16 mouse cellular contexts compared by ENCODE assay signal in genomic region chr4:63963410-63963809, GRCm38 (mm10).
"Had no signal": no experiment of that assay in that cellular context is flagged by ENCODE, and none has a peak within 500 bp of the region (broad histone marks: within the 10 kb centered on the region; RNA-seq: fewer than 3 reads in every experiment).

No protein-coding gene starts in this region.

- H3K4me2 ChIP-seq: liver, embryonic 13.5 days; midbrain, embryonic 12.5 days; neural tube, embryonic 13.5 days had no signal

- H3K27me3 ChIP-seq: liver, embryonic 13.5 days; megakaryocyte, embryonic 14.5 days; neural tube, embryonic 13.5 days had no signal

- H3K27ac ChIP-seq: liver, embryonic 13.5 days; macrophage; midbrain, embryonic 12.5 days; neural tube, embryonic 13.5 days had no signal

- H3K36me3 ChIP-seq: liver, embryonic 13.5 days; midbrain, embryonic 12.5 days; neural tube, embryonic 13.5 days had no signal

- ATAC-seq: liver, postnatal 0 days; lung, postnatal 0 days; midbrain, embryonic 16.5 days had no signal

- H3K4me3 ChIP-seq: liver, embryonic 13.5 days; megakaryocyte, embryonic 14.5 days; midbrain, embryonic 12.5 days; neural tube, embryonic 13.5 days had no signal

- H3K9me3 ChIP-seq: liver, embryonic 13.5 days; midbrain, embryonic 12.5 days; neural tube, embryonic 13.5 days had no signal

- DNase-seq: kidney, adult 11 months; kidney, adult 9 months; kidney, postnatal 10 days; layer of hippocampus, postnatal 36 days; liver; liver, embryonic 13.5 days; liver, postnatal 0 days; retina, postnatal 1 day; thymus, adult 18-20 months; thymus, postnatal 14 days had no signal

- H3K4me1 ChIP-seq: liver, embryonic 13.5 days; megakaryocyte, embryonic 14.5 days; midbrain, embryonic 12.5 days; neural tube, embryonic 13.5 days had no signal

- H3K9ac ChIP-seq: liver, embryonic 13.5 days; liver, postnatal 0 days; midbrain, embryonic 12.5 days; neural tube, embryonic 13.5 days had no signal
